ENCODE assay signal across 10 mouse cellular contexts in the genomic region with DNA sequence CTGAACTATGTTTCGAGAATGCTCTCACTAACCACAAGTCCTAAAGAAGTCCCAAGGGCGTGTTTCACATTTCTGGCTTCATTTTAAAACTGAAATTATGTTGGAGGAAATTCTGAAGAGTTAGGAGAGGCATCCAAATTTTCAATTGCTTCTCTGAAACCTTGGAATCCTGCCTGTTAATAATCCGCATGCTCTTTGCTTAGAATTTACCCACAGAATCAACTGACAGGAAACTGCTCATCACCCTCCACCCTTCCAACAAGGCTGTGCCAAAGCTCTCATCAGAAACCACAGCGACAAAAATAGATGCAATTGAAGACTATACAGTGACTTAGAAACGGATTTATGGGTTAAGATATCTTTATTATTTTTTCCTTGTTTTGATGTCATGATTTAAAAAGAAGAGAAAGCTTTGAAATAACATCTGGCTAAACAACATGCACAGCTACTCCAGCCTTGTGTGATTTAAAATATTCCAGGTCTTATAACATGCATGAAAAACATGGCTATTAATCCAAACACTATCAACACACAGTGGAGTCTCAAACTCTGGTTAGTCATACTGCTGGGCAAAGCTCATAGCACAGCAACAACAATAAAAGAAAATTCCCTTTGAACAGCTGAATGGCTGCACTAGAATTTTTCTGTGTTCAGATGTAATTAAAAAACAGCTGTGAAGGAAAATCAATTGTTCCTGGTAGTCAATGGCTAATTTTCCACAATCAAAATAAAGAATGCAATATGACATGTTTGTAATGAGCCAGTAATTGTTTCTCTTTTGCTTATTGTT.
DNase-seq lines count a peak whose midpoint lies in the region.
"Had no signal": no experiment of that assay in that cellular context is flagged by ENCODE, and none has a peak within 500 bp of the region (broad histone marks: within the 10 kb centered on the region; RNA-seq: fewer than 3 reads in every experiment).

No protein-coding gene starts in this region.

- DNase-seq in heart, adult 18-20 months = peak; percentile 35 to 55
- no peak for DNase-seq in heart, embryonic 10.5 days (ENCODE audit: low spot score)
- DNase-seq in 3134 (ENCODE audit: extremely low read depth, insufficient read length, low spot score) (peak; percentile 59), adipocyte (ENCODE audit: low spot score) (peak; percentile 79)
- peak; percentile 7 to 35 for DNase-seq in kidney, postnatal 25 days
- DNase-seq in testis, postnatal 14 days (ENCODE audit: low spot score) = no peak
- DNase-seq in cerebellum, adult 11 months = no peak
- no peak for DNase-seq in spleen, postnatal 10 days (ENCODE audit: low spot score in 2 of 2)

- H3K36me3 ChIP-seq in heart, embryonic 10.5 days = no peaks in the 10 kb centered on the region
- H3K36me3 ChIP-seq: midbrain, embryonic 10.5 days had no signal

- H3K4me3 ChIP-seq in heart, embryonic 10.5 days = no peak overlapping the region
- H3K4me3 ChIP-seq: left cerebral cortex, adult 2 months; midbrain, embryonic 10.5 days had no signal

- H3K4me1 ChIP-seq in heart, embryonic 10.5 days = no peaks in the 10 kb centered on the region
- H3K4me1 ChIP-seq: midbrain, embryonic 10.5 days had no signal

- H3K27ac ChIP-seq in heart, embryonic 10.5 days = no peak overlapping the region
- H3K27ac ChIP-seq: left cerebral cortex, adult 2 months; midbrain, embryonic 10.5 days had no signal

- no peaks in the 10 kb centered on the region for H3K27me3 ChIP-seq in heart, embryonic 10.5 days (ENCODE audit: insufficient read depth, poor library complexity, severe bottlenecking)

- no peaks in the 10 kb centered on the region for H3K9me3 ChIP-seq in heart, embryonic 10.5 days
- H3K9me3 ChIP-seq: midbrain, embryonic 10.5 days had no signal

- WGBS in heart, embryonic 10.5 days = 63% methylated on average over 5 of the region's 5 CpGs

Comparison
In these comparisons a context has a peak if more than half of its experiments do, and no peak if none do; other contexts are left out.
1. DNase-seq: peak in heart, adult 18-20 months (2 of 2), 3134 (single experiment), adipocyte (single experiment) and kidney, postnatal 25 days (2 of 2); none in heart, embryonic 10.5 days (single experiment), testis, postnatal 14 days (single experiment), cerebellum, adult 11 months (single experiment) and spleen, postnatal 10 days (0 of 2).